Mouse (Mus musculus) frontal cortex, postnatal 25 days (tissue): ENCODE measurements around the gene Fanca.
"Not testable (repeated sequence)": the region's sequence is repeated elsewhere in the genome, so short reads cannot be mapped to it uniquely, and the experiment has no call there.

Experiments used
- DNase-seq, 2 experiments: peaks; one replicate each; pipeline ENCODE4 v3.0.0; 2022; ENCODE audit warnings: low spot score in 2 of 2

Gene Fanca

DNA sequence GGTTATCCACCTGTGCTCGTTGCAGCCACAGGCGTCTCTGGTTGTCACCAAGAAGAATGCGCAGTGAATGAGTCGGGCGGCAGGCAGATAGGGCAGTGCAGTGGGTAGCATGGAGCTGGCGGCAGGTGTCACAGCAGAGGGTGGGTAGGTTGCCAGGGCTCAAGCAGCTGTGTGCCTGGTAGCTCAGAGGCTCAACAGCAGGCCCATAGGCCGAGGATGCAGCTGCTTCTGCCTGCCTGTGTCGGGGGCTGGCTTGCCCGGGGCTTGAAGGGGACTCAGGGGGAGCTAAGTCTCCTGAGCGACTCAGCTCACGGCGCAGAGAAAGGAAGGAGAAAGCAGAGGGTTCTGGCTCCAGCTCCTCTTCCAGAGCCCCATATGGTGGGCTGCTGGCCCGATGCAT lies 85.1 kb downstream of the Fanca start:
- no peak for DNase-seq

DNA sequence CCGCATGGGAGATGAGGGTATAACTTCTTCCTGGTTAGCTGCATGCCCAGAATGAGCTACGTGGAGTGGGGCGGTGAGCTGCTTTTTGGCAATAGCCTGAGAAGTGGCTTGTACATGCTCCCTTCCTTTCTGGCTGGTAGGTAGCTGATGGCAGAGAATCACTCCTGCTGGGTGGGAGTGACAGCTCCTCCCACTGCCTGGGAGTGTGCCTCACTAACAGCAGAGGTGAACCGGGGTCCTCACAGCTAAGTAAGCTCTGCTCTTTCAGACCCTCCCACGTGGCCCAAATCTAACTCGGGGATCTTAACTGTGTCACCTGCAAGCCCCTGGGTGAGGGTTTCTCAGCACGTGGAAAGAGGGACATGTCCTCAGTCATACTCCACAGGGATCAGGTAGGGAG lies 85.8 kb downstream of the Fanca start:
- no peak for DNase-seq

DNA sequence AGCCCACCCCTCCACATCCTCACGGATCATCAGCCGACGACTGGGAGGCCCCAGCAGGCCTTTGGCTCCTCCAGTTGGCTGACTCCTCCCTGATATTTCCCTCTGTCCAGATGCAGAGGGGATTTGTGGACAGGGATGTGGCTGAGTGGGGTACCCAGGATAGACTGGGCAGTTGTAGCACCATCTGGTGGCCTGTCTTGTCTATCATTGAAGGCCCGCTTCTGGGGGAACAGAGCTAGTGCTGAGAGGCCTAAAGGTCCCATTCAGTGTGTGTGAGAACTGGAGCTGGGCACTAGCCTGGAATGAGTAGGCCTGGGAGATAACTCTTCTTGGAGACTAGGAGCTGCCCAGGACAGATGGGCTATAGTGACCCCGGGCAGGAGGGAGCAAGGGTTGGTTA lies 86.6 kb downstream of the Fanca start:
- no peak for DNase-seq

DNA sequence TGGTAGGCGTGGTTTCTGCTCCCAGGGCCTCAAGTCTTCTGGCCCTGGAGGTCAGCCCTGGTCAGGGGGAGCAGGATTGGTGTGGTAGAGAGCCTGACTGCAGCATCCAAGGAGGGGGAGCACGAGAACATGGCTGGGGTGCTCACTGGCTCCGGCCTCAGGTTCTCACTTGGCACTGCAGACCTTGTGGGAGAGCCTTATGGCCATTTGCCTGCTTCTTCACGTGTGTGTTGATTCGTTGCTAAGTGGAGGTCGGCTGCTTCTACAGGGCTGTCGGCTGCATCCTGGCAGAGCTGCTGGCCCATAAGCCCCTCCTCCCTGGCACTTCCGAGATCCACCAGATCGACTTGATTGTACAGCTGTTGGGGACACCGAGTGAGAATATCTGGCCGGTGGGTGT lies 88.0 kb downstream of the Fanca start:
- DNase-seq = not testable (repeated sequence)

GRCm38 (mm10) chr8:123228416-123228815 lies 90.0 kb downstream of the Fanca start:
- no peak for DNase-seq

DNA sequence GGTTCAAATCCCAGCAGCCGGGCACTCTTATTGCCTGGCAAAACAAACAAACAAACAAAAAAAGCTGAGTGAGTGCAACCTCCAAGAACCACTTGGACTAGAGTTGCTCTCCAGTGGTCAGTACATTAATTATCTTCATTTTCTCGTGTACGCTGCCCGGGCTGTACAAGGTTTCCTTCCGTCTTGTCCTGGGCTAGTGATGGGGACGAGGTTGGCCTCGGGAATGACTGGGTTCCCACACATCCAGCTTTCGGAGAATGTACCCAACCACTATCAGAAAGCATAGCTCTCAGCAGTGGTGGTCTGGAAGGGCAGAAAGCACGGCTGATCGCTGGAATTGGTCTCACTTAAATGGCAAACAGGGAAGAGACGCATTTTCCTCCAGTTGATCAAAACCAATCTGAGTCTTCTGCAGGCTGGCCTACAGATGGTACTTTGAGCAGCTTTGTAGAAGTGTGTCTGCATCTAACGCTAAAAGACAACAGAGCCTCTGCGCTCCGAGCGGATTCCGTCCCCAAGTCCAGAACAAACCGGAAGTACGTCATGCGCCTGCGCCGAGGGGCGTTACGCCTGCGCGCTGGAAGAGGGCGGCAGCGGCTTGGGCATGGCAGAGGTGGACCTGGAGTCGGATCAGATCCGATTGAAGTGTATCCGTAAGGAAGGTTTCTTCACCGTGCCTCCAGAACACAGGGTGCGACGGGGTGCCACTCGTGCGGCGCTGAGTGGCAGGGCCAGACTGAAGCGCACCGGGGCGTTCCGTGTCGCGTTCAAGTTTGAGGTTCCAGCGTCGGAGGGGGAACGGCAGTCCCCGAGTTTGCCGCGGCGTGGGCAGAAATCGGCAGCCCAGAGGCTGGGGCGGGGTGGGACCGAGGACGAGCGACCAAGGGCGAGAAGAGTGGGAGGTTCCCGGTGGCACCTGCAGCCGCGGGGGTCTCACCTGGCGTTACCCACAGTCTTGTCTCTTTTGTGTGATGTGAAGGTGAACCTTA lies 93.8 kb downstream of the Fanca start, which contains the start of gene Cdk10:
TSS of gene Cdk10 (plus strand) at position 565 of the 989 bp plus-strand sequence.
- peak; percentile 89 to 90 for DNase-seq

DNA sequence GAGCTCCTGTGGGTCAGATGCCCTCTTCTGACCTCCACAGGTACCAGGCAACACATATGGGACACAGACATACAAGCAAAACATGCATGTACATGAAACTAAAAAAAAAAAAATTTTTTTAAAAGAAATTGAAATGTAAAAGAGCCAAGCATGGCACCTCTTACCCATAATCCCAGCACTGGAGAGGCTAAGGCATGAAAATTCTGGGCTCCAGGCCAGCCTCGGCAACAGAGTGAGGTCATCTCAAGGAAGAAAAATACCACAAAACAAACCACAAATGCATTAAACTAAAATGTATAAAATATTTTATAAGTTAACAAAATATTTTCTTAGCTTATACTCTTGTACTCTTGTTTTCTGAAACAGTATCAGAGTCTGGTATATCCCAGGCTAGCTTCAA lies 97.5 kb downstream of the Fanca start:
- no peak for DNase-seq
